Mouse (Mus musculus) adrenal gland, adult 18-20 months (tissue): ENCODE data around the gene Ints6. TPM values are rescaled to one million over a fixed set of nuclear protein-coding genes. Genes with fewer than 3 reads are reported as not detected.

Experiments used
- DNase-seq, 2 experiments: peaks; one replicate each; pipeline ENCODE4 v3.0.0; 2021 to 2022; ENCODE audit warnings: low spot score in 2 of 2
- total RNA-seq, 2 experiments: library from RNA; stranded (reverse); gene quantifications; 1 replicate in 1 of 2; 2 replicates in 1 of 2; pipeline ENCODE4 v1.2.3; 2021

The Ints6 gene
- total RNA-seq, 2 experiments from 2014 or later, result 34.3 to 44.5 TPM

DNA sequence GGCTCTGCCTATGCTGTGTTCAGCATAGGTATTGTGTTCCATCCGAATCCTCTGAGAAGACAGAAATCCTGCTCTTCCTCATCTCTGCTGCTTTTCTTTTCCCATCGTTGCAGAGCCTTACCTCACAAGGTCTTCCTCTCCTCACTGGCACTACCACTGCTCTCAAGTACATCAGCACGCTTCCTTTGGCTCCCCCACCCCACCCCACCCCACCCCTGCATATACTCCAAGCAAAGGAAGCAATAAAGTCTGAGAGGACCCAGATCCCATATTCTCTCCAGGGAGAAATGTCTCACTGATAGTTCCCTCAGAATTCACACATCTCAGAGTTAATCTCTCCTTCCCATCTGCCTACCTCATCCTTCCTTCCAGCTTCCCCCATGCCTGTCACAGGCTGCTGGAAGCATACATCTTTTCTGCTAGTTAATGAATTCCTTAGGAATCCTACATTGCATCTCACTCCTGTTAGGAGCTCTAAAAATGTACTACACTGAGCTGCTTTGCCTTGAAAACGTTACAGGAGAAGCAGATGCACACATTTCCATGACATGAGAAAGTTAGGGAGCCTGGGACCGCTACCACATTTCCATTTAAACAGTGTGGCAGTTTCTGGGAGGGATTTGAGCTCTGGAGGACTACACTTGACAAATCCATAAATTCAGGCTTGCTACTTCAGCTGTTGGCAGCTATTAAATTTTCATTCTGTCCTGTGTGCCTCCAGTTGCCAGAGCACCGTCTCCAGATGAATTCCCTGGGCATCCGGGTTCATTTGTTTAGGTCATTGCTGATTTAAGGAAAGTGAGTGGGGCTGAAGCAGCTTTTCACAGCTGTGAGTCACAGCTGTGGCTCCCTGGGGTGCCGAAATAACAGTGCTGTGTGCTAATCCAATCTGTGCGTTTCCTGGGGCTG, 123.3 kb downstream of the Ints6 start:
- no peak for DNase-seq

GRCm38 (mm10) chr14:62627951-62628350, 133.0 kb downstream of the Ints6 start:
- DNase-seq, result no peak

Other genes starting within 250 kb of the Ints6 start
- 1 to 10 TPM; 2.3 to 2.4 TPM for gene Fam124a, start 205.4 kb downstream of the Ints6 start, total RNA-seq
- not detected for gene Gm4131, start 194.2 kb downstream of the Ints6 start, total RNA-seq
- gene Serpine3, start 97.5 kb downstream of the Ints6 start, total RNA-seq, result not detected
- 10 to 100 TPM; 20.0 to 33.7 TPM for gene Wdfy2, start 76.5 kb upstream of the Ints6 start, total RNA-seq
- gene Defb48, start 223.3 kb upstream of the Ints6 start, total RNA-seq, result not detected
- gene Defb47, start 236.9 kb upstream of the Ints6 start, total RNA-seq, result not detected